Mouse (Mus musculus) heart, embryonic 16.5 days (tissue): ENCODE measurements around the gene Pdcd11. TPM values are rescaled to one million over a fixed set of nuclear protein-coding genes. Genes with fewer than 3 reads are reported as not detected.
A peak's percentile ranks its signal among the peaks of the same experiment; 100 is the strongest.

Source experiments
- ATAC-seq: fragments of 200-750 bp; cut with Nextera tagmentation; replicated peaks from 2 replicates; pipeline ENCODE4 v1.8.0; 2017; ENCODE audit warnings: moderate number of reproducible peaks; ENCODE audit not compliant: insufficient read depth, low FRiP score; ENCODE audit errors: extremely low read depth
- H3K27ac ChIP-seq: fragments of 300-500 bp; sonication (generic); 2 replicates; pipeline ENCODE4 v1.5.1; 2014; ENCODE audit warnings: mild to moderate bottlenecking, low read length, control low read depth, moderate library complexity
- H3K27me3 ChIP-seq: fragments of 300-500 bp; sonication (generic); 2 replicates; pipeline ENCODE4 v1.6.1; 2014; ENCODE audit warnings: low read length, mixed read lengths; ENCODE audit not compliant: control insufficient read depth, insufficient read depth
- H3K36me3 ChIP-seq: fragments of 300-500 bp; sonication (generic); 2 replicates; pipeline ENCODE4 v1.6.1; 2014; ENCODE audit not compliant: control insufficient read depth, insufficient read depth
- H3K4me1 ChIP-seq: fragments of 300-500 bp; sonication (generic); 2 replicates; pipeline ENCODE4 v1.6.1; 2014; ENCODE audit warnings: low read length, mixed read lengths; ENCODE audit not compliant: control insufficient read depth, insufficient read depth
- H3K4me2 ChIP-seq: fragments of 300-500 bp; sonication (generic); 2 replicates; pipeline ENCODE4 v1.6.1; 2014; ENCODE audit warnings: low read depth, mild to moderate bottlenecking, control low read depth, low read length
- H3K4me3 ChIP-seq: fragments of 300-500 bp; sonication (generic); 2 replicates; pipeline ENCODE4 v1.5.1; 2014; ENCODE audit warnings: mild to moderate bottlenecking, control low read depth, low read length
- H3K9ac ChIP-seq: fragments of 300-500 bp; sonication (generic); 2 replicates; pipeline ENCODE4 v1.6.1; 2014; ENCODE audit warnings: low read length, control low read depth
- H3K9me3 ChIP-seq: fragments of 300-500 bp; sonication (generic); replicated peaks from 2 replicates; pipeline ENCODE4 v1.6.1; 2016; ENCODE audit warnings: low read length; ENCODE audit not compliant: control insufficient read depth
- WGBS: fragments of 180-500 bp; shearing (Covaris S2); extraction: QIAGEN DNeasy Blood & Tissue Kit; methylation state at CpG from one replicate; pipeline ENCODE4 v1.1.7; 2014; 5-methylcytosine and 5-hydroxymethylcytosine counted together
- polyA plus RNA-seq: library from polyadenylated mRNA; unstranded; fragments of >200 nt; fragmentation: Nextera tagmentation; extraction: Ambion mirVana; gene quantifications from 2 replicates; pipeline ENCODE4 v1.2.1, GENCODE M21; 2015

Gene Pdcd11
- polyA plus RNA-seq, 1 experiment from 2014 or later: 5.0 TPM

DNA sequence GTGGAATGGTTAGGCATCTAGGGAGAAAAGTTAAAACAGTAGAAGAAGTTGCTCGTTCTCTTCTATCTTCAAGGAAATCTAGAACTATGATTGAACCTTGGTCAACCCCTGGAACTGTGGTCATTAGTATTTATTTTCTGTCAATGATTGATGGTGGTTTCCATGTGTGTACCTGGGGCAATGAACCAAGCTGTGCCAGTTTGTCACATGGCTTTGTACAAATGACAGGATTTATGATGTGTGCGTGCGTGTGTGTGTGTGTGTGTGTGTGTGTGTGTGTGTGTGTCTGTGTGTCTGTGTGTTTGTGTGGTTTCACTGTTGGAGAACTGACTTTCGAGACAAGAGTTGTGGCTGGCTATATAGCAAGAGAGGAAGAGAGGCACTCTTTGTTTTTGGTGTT is 37.1 kb upstream of the Pdcd11 start:
- H3K4me2 ChIP-seq: no peak overlapping the region
- no peak for ATAC-seq
- H3K4me3 ChIP-seq: no peak overlapping the region
- H3K27ac ChIP-seq: no peak overlapping the region
- no peak overlapping the region for H3K9ac ChIP-seq
- H3K9me3 ChIP-seq: no peaks in the 10 kb centered on the region
- no peaks in the 10 kb centered on the region for H3K27me3 ChIP-seq
- WGBS: 81% methylated on average over 4 of the region's 4 CpGs
- no peaks in the 10 kb centered on the region for H3K36me3 ChIP-seq
- peaks cover 11% of the 10 kb centered on the region for H3K4me1 ChIP-seq

GRCm38 (mm10) chr19:47057684-47058083 is 32.9 kb upstream of the Pdcd11 start:
- Histone ChIP-seq H3K27me3 (no peaks in the 10 kb centered on the region), H3K27ac (no peak overlapping the region), H3K4me1 (no peaks in the 10 kb centered on the region), H3K4me2 (no peak overlapping the region), H3K9ac (no peak overlapping the region), H3K9me3 (no peaks in the 10 kb centered on the region), H3K4me3 (no peak overlapping the region), H3K36me3 (no peaks in the 10 kb centered on the region)
- WGBS: 52% methylated on average over 1 of the region's 1 CpGs
- no peak for ATAC-seq

- Histone ChIP-seq H3K36me3 (no peaks in the 10 kb centered on the region), H3K27me3 (no peaks in the 10 kb centered on the region), H3K4me1 (peaks cover 15% of the 10 kb centered on the region), H3K4me3 (no peak overlapping the region), H3K9me3 (no peaks in the 10 kb centered on the region), H3K4me2 (no peak overlapping the region), H3K9ac (no peak overlapping the region), H3K27ac (no peak overlapping the region)
- 92% methylated on average over 3 of the region's 3 CpGs for WGBS
- no peak for ATAC-seq
These were observed 24.7 kb upstream of the Pdcd11 start for GRCm38 (mm10) chr19:47065860-47066259.

DNA sequence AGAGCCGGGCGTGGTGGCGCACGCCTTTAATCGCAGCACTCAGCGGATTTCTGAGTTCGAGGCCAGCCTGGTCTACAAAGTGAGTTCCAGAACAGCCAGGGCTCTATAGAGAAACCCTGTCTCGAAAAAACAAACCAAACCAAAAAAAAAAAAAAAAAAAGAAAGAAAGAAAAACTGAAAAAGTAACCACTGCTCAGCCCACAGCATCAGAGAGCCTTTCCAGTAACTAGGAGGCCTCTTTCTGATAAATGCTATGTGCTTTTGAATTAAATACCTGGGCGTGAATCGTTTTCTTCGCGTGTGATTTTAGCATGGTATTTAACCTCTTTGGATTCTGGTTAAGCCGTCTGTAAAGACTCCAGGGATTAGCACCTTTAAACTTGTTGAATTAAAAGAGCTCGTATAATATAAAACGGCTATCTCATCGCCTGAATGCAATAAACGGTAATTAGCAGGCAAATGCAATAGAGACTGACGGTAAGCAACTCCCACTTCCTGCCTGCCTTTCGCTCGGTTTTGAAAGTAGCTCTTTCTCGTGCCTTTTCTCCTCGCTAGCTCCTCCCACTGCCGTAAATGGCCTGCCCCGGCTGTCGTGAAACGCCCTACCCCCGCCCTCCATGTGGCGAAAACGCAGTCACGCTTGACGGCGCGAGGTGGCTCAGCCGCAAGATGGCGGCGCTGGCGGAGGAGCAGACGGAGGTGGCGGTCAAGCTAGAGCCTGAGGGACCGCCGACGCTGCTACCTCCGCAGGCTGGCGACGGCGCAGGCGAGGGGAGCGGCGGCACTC is 23.3 kb upstream of the Pdcd11 start, which contains the start of gene Taf5:
Gene Taf5 (plus strand): TSS at position 651 of the 787 bp plus-strand sequence.
- peak within 1 kb of the TSS; percentile 93 for H3K4me2 ChIP-seq
- H3K36me3 ChIP-seq: peaks cover 8% of the 10 kb centered on the region
- WGBS: 11% methylated on average over 49 of the region's 49 CpGs
- no peaks in the 10 kb centered on the region for H3K27me3 ChIP-seq
- H3K4me1 ChIP-seq: peaks cover 15% of the 10 kb centered on the region
- H3K4me3 ChIP-seq: peak within 1 kb of the TSS; percentile 88
- H3K9me3 ChIP-seq: no peaks in the 10 kb centered on the region
- H3K27ac ChIP-seq: peak within 1 kb of the TSS; percentile 87
- ATAC-seq: peak; percentile 73
- peak within 1 kb of the TSS; percentile 89 for H3K9ac ChIP-seq

DNA sequence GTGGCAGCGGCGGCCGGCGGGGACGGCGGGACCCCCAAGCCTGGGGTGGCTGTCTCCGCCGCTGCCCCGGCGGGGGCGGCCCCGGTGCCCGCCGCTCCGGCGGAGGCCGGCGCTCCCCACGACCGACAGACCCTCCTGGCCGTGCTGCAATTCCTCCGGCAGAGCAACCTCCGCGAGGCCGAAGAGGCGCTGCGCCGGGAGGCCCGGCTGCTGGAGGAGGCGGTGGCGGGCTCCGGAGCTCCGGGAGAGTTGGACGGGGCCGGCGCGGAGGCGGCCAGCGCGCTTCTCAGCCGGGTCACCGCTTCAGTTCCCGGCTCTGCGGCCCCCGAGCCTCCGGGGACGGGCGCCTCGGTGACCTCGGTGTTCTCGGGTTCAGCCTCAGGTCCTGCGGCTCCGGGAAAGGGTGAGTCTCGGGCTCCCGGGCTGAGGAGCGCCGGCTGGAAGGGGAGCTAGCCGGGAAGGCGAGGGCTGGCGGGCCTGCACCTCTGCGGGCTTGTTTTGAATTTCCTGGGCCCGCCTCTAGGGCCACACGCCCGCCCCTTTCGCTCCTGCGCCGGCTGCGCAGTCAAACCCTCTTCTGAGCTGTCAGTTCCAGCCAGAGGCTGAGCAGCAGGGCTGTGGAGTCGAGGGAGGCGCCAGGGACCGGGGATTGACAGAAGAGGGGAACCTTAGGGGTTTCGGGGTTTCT is 22.5 kb upstream of the Pdcd11 start:
- WGBS: under 1% methylated on average over 56 of the region's 72 CpGs
- peaks cover 15% of the 10 kb centered on the region for H3K4me1 ChIP-seq
- peak overlapping the region; percentile 87 for H3K27ac ChIP-seq
- H3K9me3 ChIP-seq: no peaks in the 10 kb centered on the region
- ATAC-seq: peak; percentile 94
- H3K36me3 ChIP-seq: peaks cover 16% of the 10 kb centered on the region
- H3K27me3 ChIP-seq: no peaks in the 10 kb centered on the region
- peak overlapping the region; percentile 93 for H3K4me2 ChIP-seq
- H3K9ac ChIP-seq: peak overlapping the region; percentile 89
- H3K4me3 ChIP-seq: peak overlapping the region; percentile 88

DNA sequence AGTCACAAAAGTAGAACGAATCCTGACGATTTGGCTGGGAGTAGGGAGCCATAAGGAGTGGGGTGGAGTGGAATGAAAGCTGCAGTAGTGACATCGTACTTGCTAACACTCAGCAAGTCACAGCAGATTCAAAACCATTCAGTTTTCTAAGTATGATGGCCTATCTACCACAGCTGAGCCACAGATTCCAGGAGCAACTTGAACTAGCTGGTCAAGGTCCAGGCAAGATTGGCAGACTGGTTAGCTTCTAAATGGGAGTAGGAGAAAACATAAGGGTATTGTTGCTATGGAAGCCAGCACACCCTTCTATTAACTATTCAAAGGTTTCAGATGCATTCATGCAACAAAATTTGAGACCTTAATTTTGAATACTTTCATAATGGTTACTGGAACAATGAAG is 2.3 kb upstream of the Pdcd11 start:
- peak overlapping the region; percentile 87 for H3K4me2 ChIP-seq
- peak overlapping the region; percentile 8; the same call in 1 of the 2 replicates for H3K4me3 ChIP-seq
- H3K9ac ChIP-seq: 0 out of 2 replicates have a peak overlapping the region, but pooled peaks have one; percentile 19

DNA sequence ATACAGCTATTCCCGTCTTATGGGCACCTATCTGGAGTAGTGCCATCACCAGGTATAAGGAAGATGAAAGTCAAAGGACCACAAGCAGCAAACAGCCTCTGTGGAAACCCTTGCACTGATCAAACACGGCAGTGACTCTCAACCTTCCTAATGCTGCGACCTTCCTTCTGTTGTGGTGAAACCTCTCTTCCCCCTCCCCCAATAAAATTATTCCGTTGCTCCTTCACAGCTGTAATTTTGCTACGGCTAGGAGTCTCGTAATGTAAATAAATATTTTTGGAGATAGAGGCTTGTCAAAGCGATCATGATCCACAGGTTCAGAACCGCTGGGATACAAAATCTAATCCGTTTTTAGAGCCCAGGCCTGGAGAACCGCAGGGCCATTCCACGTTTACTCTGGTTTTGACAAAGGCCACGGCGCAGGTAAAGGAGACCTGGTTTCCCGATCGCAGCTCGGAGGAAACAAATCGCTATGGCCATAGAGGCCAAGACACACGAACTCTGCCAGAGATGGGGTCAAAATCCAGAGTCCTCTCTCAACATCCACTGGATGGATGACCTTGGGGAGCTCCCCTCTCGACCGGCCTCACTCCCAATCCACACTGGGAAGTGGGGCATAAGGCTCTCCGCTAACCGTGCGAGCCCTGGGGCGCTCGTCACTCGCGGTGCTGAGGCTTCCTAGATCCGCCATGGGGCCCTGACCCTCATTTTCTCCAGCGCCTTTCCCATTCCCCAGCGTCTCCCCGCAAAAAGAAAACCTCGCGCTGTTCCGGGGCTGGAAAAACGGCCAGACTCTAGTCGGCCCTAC is 646 bp upstream of the Pdcd11 start:
- Histone ChIP-seq H3K4me2 (peak overlapping the region; percentile 87), H3K9me3 (no peaks in the 10 kb centered on the region), H3K4me3 (peak overlapping the region; percentile 77), H3K27ac (peak overlapping the region; percentile 84), H3K27me3 (no peaks in the 10 kb centered on the region), H3K36me3 (peaks cover 21% of the 10 kb centered on the region), H3K4me1 (peaks cover 26% of the 10 kb centered on the region), H3K9ac (peak overlapping the region; percentile 91)
- under 1% methylated on average over 36 of the region's 36 CpGs for WGBS
- peak; percentile 49 for ATAC-seq

More for the DNA sequence above, 2.3 kb upstream of the Pdcd11 start:
- Histone ChIP-seq H3K4me1 (peaks cover 26% of the 10 kb centered on the region), H3K27me3 (no peaks in the 10 kb centered on the region), H3K36me3 (peaks cover 25% of the 10 kb centered on the region), H3K9me3 (no peaks in the 10 kb centered on the region), H3K27ac (no peak overlapping the region)
- ATAC-seq: no peak
- WGBS: 59% methylated on average over 3 of the region's 3 CpGs

DNA sequence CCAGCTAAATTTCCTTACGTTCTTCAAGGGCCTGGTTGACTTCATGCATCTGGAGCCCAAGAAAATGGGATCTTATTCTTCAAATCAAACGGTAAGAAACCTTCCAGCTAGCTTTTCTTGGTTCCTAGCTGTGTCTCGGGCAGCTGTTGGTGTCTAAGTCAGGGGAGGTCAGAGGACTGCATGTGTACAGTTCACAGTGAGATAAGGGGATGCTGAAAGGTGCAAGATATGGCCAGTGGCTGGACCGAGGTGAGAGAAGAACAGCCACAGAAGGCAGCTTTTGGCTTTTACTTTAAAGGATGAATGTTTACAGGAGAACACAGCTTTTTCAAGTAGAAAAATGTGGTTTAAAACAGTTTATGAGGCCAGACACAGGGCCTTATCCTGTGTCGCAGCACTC is 10.5 kb downstream of the Pdcd11 start:
- H3K27ac ChIP-seq: no peak overlapping the region
- peaks cover 64% of the 10 kb centered on the region for H3K36me3 ChIP-seq
- no peak overlapping the region for H3K4me3 ChIP-seq
- H3K4me2 ChIP-seq: no peak overlapping the region
- no peaks in the 10 kb centered on the region for H3K4me1 ChIP-seq
- H3K9me3 ChIP-seq: no peaks in the 10 kb centered on the region
- H3K9ac ChIP-seq: no peak overlapping the region
- H3K27me3 ChIP-seq: no peaks in the 10 kb centered on the region
- 70% methylated on average over 5 of the region's 5 CpGs for WGBS
- ATAC-seq: no peak
